Mouse (Mus musculus) liver, embryonic 11.5 days (tissue): ENCODE measurements around the gene S100a8. TPM values are rescaled to one million over a fixed set of nuclear protein-coding genes. Genes with fewer than 3 reads are reported as not detected.

ENCODE experiments used
- ATAC-seq: fragments of 200-750 bp; cut with Nextera tagmentation; replicated peaks from 2 replicates; pipeline ENCODE4 v1.8.0; 2017; ENCODE audit warnings: moderate number of reproducible peaks, mild to moderate bottlenecking, moderate TSS enrichment, moderate library complexity; ENCODE audit not compliant: low FRiP score
- DNase-seq: peaks from one replicate; pipeline ENCODE4 v3.0.0-alpha.2; 2017; ENCODE audit warnings: low spot score
- H3K27ac ChIP-seq: fragments of 300-500 bp; sonication (generic); 2 replicates; pipeline ENCODE4 v1.5.1; 2014; ENCODE audit warnings: mild to moderate bottlenecking, low read depth, low read length, control low read depth
- H3K27me3 ChIP-seq: fragments of 300-500 bp; sonication (generic); replicated peaks from 2 replicates; pipeline ENCODE4 v1.6.1; 2014; ENCODE audit warnings: low read length, mixed read lengths; ENCODE audit not compliant: control insufficient read depth, insufficient read depth
- H3K36me3 ChIP-seq: fragments of 300-500 bp; sonication (generic); 2 replicates; pipeline ENCODE4 v1.6.1; 2014; ENCODE audit warnings: mild to moderate bottlenecking, low read length, moderate library complexity, mixed read lengths; ENCODE audit not compliant: control insufficient read depth, insufficient read depth
- H3K4me1 ChIP-seq: fragments of 300-500 bp; sonication (generic); replicated peaks from 2 replicates; pipeline ENCODE4 v1.6.1; 2014; ENCODE audit warnings: low read length, mixed read lengths; ENCODE audit not compliant: control insufficient read depth, insufficient read depth
- H3K4me2 ChIP-seq: fragments of 300-500 bp; sonication (generic); 2 replicates; pipeline ENCODE4 v1.6.1; 2014; ENCODE audit warnings: mild to moderate bottlenecking, control low read depth, moderate library complexity
- H3K4me3 ChIP-seq: fragments of 300-500 bp; sonication (generic); 2 replicates; pipeline ENCODE4 v1.5.1; 2014; ENCODE audit warnings: low read depth, low read length, control low read depth
- H3K9ac ChIP-seq: fragments of 300-500 bp; sonication (generic); 2 replicates; pipeline ENCODE4 v1.6.1; 2014; ENCODE audit warnings: low read depth, low read length, control low read depth
- H3K9me3 ChIP-seq: fragments of 300-500 bp; sonication (generic); 2 replicates; pipeline ENCODE4 v1.6.1; 2016; ENCODE audit warnings: low read length, inconsistent platforms, mixed read lengths; ENCODE audit not compliant: control insufficient read depth
- WGBS: fragments of 180-500 bp; shearing (Covaris S2); extraction: QIAGEN DNeasy Blood & Tissue Kit; methylation state at CpG from one replicate; pipeline ENCODE4 v1.1.7; 2014; 5-methylcytosine and 5-hydroxymethylcytosine counted together
- polyA plus RNA-seq: library from polyadenylated mRNA; unstranded; fragments of >200 nt; fragmentation: Nextera tagmentation; extraction: Ambion mirVana; gene quantifications from 2 replicates; pipeline ENCODE4 v1.2.1, GENCODE M21; 2014

S100a8 gene
- polyA plus RNA-seq, 1 experiment from 2014 or later: 140 TPM

DNA sequence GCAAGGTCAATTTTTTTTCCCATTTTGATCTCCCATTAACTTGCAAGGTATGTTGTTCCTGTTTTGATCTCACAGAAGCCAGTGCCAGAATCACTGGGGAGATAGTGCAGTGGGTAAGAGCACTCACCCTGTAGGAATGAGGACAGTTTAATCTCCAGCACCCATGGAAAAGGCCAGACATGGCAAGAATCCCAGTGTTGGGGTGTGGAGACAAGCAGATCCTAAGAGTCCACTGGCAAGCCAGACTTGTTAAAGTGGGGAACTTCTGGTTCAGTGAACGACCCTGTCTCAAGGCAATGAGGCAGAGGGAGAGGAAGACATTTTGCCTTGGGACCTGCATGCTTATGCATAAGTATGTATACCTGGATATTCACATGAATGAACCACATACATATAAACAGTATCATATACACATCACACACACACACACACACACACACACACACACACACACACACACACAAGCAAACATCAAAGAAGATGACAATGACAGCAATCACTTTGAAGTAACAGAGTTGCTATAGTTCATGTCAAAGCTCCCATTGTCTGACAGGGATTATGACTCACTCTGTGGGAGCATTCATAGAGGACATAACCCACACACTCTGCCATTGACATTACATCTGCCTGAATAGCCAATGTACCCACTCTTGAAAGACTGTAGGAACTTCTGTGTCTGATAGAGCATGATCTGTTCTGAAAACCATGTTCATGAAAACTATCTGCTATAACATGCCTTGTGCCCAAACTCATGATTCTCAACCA is 30.1 kb upstream of the S100a8 start:
- no peak overlapping the region for H3K4me2 ChIP-seq
- H3K9me3 ChIP-seq: no peaks in the 10 kb centered on the region
- H3K27me3 ChIP-seq: no peaks in the 10 kb centered on the region
- no peak overlapping the region for H3K27ac ChIP-seq
- H3K9ac ChIP-seq: no peak overlapping the region
- H3K4me1 ChIP-seq: no peaks in the 10 kb centered on the region
- no peak overlapping the region for H3K4me3 ChIP-seq
- DNase-seq (no peak), ATAC-seq (no peak)
- WGBS: 41% methylated on average over 1 of the region's 1 CpGs
- no peaks in the 10 kb centered on the region for H3K36me3 ChIP-seq

DNA sequence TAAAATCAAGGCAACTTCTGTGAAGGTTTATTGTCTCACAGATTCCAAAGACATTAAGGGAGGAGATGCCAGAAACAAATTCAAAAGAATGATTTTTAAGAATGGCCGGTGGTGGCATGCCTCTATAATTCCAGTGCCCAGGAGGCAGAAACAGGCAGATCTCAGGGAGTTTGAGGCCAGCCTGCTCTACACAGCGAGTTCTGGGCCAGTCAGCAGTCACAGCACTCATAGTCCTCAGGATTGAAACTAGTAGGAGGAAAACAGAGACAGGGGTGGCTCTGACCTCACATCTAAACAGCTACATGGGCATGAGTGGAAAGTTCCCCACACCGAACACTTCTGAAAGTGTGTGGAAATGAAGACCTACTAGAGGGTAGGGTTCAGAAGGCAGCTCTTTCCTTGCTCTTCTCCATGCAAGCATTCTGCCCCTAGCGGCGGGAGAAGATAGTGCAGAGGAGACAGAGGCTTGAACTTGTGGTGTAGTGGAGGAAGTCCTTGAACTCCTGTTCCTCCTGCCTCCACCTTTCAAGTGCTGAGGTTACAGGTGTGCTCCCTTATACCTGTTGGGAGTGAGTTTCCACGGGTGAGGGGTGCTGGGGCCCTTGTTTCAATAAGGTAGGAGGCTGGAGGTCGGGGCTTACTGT is 29.1 kb upstream of the S100a8 start:
- WGBS: 42% methylated on average over 7 of the region's 7 CpGs

DNA sequence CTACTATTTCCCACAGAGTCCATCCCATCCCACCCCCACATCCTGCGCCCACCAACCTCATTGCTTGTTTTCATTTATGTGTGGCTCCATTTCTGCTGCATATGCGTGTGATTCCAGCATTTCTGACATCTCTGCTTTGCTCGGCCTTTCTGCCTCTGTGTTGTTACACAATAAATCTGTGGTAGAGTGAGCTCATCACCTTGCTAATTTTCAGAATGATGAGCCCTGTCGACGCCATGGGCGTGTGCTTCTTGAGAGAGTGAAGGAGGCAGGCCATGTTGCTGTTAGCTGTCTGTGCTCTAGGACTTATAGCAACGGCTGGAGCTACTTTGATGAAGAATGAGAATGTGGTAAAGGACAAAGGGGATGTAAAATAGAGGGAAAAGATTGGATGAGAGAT is 27.8 kb upstream of the S100a8 start:
- H3K4me3 ChIP-seq: no peak overlapping the region
- WGBS: 71% methylated on average over 7 of the region's 7 CpGs
- H3K4me2 ChIP-seq: no peak overlapping the region
- no peak overlapping the region for H3K9ac ChIP-seq
- DNase-seq (no peak), ATAC-seq (no peak)
- H3K27me3 ChIP-seq: no peaks in the 10 kb centered on the region
- no peak overlapping the region for H3K27ac ChIP-seq
- H3K4me1 ChIP-seq: no peaks in the 10 kb centered on the region
- H3K9me3 ChIP-seq: no peaks in the 10 kb centered on the region
- H3K36me3 ChIP-seq: no peaks in the 10 kb centered on the region

More for the DNA sequence above, 29.1 kb upstream of the S100a8 start:
- Histone ChIP-seq H3K27me3 (no peaks in the 10 kb centered on the region), H3K4me3 (no peak overlapping the region), H3K4me1 (no peaks in the 10 kb centered on the region), H3K4me2 (no peak overlapping the region), H3K27ac (no peak overlapping the region), H3K9ac (no peak overlapping the region), H3K36me3 (no peaks in the 10 kb centered on the region), H3K9me3 (no peaks in the 10 kb centered on the region)
- no peak for DNase-seq
- ATAC-seq: no peak; the same call in 1 of the 2 replicates

DNA sequence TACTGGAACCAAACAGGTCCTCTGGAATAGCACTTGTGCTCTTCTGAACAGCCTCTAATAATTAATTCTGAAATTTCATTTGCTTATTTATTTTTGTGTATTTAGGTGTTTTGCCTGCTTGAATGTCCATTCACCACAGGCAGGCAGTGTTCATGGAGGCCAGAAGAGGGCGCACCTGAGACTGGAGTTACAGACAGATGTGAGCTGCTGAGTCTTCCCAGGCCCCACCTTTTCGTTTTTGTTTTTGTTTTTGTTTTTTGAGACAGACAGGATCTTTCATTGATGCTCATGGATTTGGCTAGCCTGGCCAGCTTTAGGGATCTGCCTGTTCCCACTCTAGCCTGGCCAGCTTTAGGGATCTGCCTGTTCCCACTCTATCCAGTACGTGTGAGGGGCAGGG is 24.6 kb upstream of the S100a8 start:
- Histone ChIP-seq H3K36me3 (no peaks in the 10 kb centered on the region), H3K4me2 (no peak overlapping the region), H3K4me1 (no peaks in the 10 kb centered on the region), H3K9me3 (no peaks in the 10 kb centered on the region), H3K27me3 (no peaks in the 10 kb centered on the region), H3K9ac (no peak overlapping the region), H3K27ac (no peak overlapping the region), H3K4me3 (no peak overlapping the region)
- WGBS: 42% methylated on average over 3 of the region's 3 CpGs
- no peak for ATAC-seq
- no peak for DNase-seq

DNA sequence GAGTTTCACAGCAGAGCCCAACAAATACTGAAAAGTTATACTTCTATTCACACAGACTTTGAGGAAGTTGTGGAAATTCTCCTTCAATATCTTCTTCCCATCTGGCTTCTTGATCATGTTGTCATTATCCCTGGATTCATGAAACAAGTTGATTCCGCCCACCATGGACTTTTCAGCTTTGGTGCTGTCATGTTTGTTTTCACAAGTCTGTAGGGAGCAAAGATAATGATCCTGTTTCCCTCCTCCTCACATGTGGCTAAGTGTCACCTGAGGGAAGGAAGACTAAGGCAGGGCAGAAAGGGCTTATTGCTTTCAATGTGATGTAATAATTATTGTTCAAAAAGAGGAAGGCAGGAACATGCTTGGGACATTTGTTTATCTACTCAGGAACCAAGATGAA is 21.5 kb upstream of the S100a8 start:
- no peaks in the 10 kb centered on the region for H3K36me3 ChIP-seq
- DNase-seq (no peak), ATAC-seq (no peak)
- H3K27ac ChIP-seq: no peak overlapping the region
- H3K4me2 ChIP-seq: no peak overlapping the region
- no peak overlapping the region for H3K4me3 ChIP-seq
- H3K4me1 ChIP-seq: no peaks in the 10 kb centered on the region
- no peak overlapping the region for H3K9ac ChIP-seq
- H3K9me3 ChIP-seq: no peaks in the 10 kb centered on the region
- WGBS: 70% methylated on average over 1 of the region's 1 CpGs
- no peaks in the 10 kb centered on the region for H3K27me3 ChIP-seq

DNA sequence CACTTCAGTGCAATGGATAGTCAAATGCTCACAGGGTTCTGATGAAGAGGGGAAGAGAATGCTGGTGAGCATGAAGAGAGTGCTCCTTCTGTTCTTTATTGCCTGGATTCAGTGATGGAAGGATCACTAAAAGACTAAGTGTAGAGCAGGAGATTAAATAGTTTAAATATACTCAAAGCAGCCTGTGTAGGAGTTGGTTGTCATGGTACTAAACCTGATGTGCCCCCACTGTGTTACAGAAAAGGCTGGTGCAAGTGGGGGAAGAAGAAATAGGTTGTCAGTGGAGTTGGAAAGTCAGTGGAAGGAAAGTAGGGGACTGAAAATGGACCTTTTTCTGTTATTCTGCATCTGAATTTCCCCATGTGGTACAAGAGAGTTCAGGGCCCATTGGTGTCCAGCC is 19.8 kb upstream of the S100a8 start:
- H3K9ac ChIP-seq: no peak overlapping the region
- no peaks in the 10 kb centered on the region for H3K36me3 ChIP-seq
- no peak overlapping the region for H3K4me2 ChIP-seq
- no peak overlapping the region for H3K27ac ChIP-seq
- H3K27me3 ChIP-seq: no peaks in the 10 kb centered on the region
- no peak overlapping the region for H3K4me3 ChIP-seq
- ATAC-seq: no peak
- no peak for DNase-seq
- H3K9me3 ChIP-seq: no peaks in the 10 kb centered on the region
- H3K4me1 ChIP-seq: no peaks in the 10 kb centered on the region

DNA sequence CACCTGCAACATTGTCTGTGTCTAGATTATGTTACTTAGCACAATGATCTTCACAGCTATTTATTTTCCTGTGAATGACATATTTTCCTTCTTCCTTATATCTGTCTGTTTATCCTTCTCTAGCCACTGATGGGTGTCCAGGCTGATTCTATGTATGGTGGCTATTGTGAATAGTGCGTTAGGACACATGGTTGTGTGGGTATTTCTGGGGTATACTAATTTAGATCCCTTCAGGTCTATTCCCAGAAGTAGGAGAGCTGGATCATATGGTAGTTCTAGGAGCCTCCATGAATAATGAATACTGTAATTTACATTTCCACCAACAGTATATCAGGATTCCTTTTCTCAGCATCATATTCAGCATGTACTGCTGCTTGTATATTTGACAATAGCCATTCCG is 18.9 kb upstream of the S100a8 start:
- ATAC-seq (no peak), DNase-seq (no peak)
- H3K9me3 ChIP-seq: no peaks in the 10 kb centered on the region
- WGBS: 88% methylated on average over 2 of the region's 2 CpGs
- H3K27me3 ChIP-seq: no peaks in the 10 kb centered on the region
- no peak overlapping the region for H3K9ac ChIP-seq
- no peak overlapping the region for H3K27ac ChIP-seq
- no peak overlapping the region for H3K4me3 ChIP-seq
- no peaks in the 10 kb centered on the region for H3K4me1 ChIP-seq
- no peaks in the 10 kb centered on the region for H3K36me3 ChIP-seq
- no peak overlapping the region for H3K4me2 ChIP-seq

DNA sequence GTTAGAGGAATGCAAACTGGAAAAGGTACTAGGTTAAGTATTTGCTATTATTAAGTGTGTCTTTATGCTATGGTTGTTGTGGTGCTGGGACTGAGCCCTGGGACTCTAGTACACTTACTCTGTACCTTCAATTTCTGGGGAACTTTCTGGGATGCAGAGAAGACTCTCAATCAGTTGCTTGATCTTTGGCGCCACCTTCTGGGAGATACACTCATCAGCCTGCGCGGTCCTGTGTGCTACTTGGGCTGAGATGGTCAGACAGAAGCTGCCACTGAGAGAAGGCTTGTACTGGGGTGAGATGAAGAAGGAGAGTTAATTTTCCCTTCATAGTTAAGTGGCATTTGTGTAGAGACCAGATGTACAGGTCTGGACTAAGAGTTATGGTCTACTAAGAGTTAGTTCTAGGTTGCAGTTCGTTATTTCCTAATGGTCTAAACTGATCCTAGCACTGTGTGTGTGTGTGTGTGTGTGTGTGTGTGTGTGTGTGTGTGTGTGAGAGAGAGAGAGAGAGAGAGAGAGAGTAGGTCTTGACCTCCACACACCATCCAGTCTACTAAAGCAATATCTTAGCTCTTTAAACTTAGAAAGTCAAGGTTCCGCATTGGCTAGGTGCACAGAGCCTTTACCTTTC is 15.8 kb upstream of the S100a8 start:
- DNase-seq: peak; percentile 41
- Histone ChIP-seq H3K36me3 (no peaks in the 10 kb centered on the region), H3K4me3 (no peak overlapping the region), H3K27ac (no peak overlapping the region), H3K9me3 (no peaks in the 10 kb centered on the region), H3K9ac (no peak overlapping the region), H3K4me1 (no peaks in the 10 kb centered on the region), H3K4me2 (no peak overlapping the region), H3K27me3 (no peaks in the 10 kb centered on the region)
- 36% methylated on average over 5 of the region's 5 CpGs for WGBS
- no peak; the same call in 1 of the 2 replicates for ATAC-seq

DNA sequence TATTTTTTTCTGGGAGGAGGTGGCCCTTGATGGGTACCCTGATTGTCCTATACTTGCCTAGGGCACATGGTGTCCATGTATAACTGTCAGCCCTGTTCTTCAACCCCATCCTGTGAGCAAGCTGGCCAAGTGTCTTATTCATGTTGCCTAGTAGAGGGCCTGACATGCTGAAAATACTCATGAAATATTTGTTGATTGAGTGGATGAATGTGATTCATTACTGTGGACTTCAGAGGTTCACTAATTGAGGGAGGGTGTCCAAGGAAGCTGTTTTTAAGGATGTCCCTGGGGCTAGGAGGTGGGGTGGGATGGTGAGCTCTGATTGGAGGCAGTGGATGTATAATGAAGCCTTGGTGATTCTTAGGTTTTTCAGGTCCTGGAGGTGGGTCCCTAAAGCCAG is 15.1 kb upstream of the S100a8 start, which contains the start of gene S100a7a:
Gene S100a7a (plus strand): TSS at position 301 of the 400 bp plus-strand sequence.
- Histone ChIP-seq H3K36me3 (no peaks in the 10 kb centered on the region), H3K9ac (no peak within 1 kb of the TSS), H3K4me1 (no peaks in the 10 kb centered on the region), H3K27ac (no peak within 1 kb of the TSS), H3K9me3 (no peaks in the 10 kb centered on the region), H3K4me2 (no peak within 1 kb of the TSS), H3K27me3 (no peaks in the 10 kb centered on the region), H3K4me3 (no peak within 1 kb of the TSS)
- DNase-seq (no peak), ATAC-seq (no peak)
